Mouse (Mus musculus) adrenal gland, adult 8-10 months (tissue): ENCODE measurements around the gene Olfr642. TPM values are rescaled to one million over a fixed set of nuclear protein-coding genes. Genes with fewer than 3 reads are reported as not detected.

Experiments used
- DNase-seq: peaks from one replicate; pipeline ENCODE4 v3.0.0; 2022
- total RNA-seq, 4 experiments: library from RNA; stranded (reverse); gene quantifications; 2 replicates each; pipeline ENCODE4 v1.2.4; 2022

Gene Olfr642
- not detected for total RNA-seq

DNA sequence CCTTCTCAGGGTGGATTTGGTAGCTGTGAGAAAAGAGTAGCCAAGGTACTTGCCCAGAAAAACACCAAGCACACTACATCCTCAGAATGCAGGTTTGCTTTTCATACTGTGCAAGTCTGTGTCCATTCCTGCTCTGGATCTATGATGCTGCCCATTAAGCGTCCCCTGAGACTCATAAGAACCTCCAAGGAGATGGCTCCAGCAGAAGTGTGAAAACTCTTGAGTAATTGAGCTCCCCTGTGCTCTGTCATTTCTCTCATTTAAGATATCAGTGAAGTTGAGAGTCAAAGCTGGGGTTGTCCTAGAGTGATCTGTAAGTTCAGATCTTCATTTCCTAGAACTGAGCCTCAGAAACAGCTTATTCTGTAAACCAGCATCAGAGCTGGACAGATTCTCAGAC lies at the start of gene Olfr642:
Gene Olfr642, minus strand, starts transcription at position 101 of the 400 bp plus-strand sequence.
- DNase-seq = no peak

GRCm38 (mm10) chr7:104085365-104085764 lies 32.9 kb upstream of the Olfr642 start, which contains the start of gene Olfr645:
Gene Olfr645 (minus strand): TSS chr7:104085465.
- no peak for DNase-seq

GRCm38 (mm10) chr7:104071769-104072168 lies 19.3 kb upstream of the Olfr642 start, which contains the start of gene Olfr644:
Gene Olfr644 (minus strand): TSS chr7:104071869.
- no peak for DNase-seq

DNA sequence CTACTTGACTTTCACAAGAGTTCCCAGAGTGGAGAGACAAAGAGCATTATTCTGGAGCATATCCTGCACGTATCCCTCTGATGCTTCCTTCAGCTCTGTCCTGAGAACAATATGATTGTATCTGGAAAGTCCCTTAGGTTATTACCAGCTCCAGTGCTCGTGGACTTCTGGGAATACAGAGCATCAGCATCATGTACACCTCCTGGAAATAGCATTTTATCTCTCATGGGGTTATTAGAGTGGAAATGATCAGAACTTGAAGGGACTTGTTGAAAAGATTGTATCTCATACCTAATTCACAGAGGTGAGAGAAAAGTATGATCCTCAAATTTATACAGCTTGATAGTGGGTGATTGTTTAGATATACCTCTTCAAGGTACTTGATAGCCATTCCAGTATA lies 8.9 kb upstream of the Olfr642 start, which contains the start of gene 4930516K23Rik:
Gene 4930516K23Rik, minus strand, starts transcription at position 101 of the 400 bp plus-strand sequence.
- no peak for DNase-seq

DNA sequence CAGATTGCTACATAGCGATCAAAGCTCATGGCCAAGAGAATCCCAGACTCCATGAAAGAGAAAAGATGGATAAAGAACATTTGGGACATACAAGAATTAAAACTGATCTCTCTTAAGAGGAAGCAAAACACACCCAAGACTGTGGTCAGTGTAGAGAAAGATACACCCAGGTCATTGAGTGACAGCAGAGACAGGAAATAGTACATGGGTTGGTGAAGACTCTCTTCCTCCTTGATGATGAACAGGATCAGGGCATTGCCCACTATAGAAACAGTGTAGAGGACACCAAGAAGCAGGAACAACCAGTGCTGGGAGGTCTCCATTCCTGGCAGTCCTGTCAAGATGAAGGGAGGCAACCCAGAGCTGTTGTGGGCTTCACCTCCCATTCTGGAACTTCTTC lies 6.7 kb upstream of the Olfr642 start:
- DNase-seq = no peak

DNA sequence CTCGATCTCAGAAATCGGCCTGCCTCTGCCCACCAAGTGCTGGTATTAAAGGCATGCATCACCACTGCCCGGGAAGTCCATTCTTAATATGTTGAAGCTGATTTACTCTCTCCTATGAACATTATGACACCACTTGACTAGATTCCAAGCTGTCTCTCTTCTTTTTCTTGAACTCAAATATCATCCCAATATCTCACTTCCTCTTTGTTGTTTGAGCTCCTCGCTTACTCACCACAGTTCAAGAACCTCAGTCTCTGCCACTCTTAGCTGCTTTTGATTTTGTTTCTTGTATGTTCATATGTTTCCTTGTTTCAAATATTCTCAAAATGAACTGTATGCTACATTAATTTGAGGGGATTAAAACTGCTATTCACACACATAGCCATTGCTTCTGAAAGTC lies 1.7 kb downstream of the Olfr642 start:
- DNase-seq = no peak

- DNase-seq = no peak
Observed at GRCm38 (mm10) chr7:104035145-104035544, 17.3 kb downstream of the Olfr642 start, which contains the start of gene Olfr641. Gene Olfr641 (plus strand): TSS chr7:104035445.

GRCm38 (mm10) chr7:104026978-104027377 lies 25.5 kb downstream of the Olfr642 start:
- DNase-seq = no peak

GRCm38 (mm10) chr7:104025473-104025872 lies 27.0 kb downstream of the Olfr642 start, which contains the start of gene Olfr640:
Gene Olfr640 (minus strand): TSS chr7:104025573.
- DNase-seq = no peak

GRCm38 (mm10) chr7:104021651-104022050 lies 30.8 kb downstream of the Olfr642 start:
- no peak for DNase-seq

GRCm38 (mm10) chr7:104018953-104019352 lies 33.5 kb downstream of the Olfr642 start:
- DNase-seq = no peak

- no peak for DNase-seq
Observed at GRCm38 (mm10) chr7:104017203-104017602, 35.3 kb downstream of the Olfr642 start, which contains the start of gene Olfr639. Gene Olfr639 (minus strand): TSS chr7:104017303.

DNA sequence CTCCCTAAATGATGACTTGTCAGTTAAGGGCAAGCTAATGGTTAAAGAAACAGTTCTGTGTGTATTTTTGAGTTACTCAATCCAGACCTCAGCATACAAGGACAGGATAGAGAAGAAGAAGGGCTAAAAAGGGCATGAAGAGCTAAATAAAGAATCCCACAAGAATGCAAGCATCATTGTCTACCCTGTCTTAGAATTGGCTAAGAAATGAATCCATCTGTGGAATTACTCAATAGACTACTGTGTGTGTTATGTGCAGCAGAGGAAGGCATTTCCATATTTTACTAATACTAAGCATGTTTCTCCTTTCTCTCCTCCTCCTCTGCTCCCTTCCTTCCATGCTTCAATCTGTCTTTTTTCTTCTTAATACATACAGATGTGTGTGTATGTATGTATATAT lies 53.3 kb downstream of the Olfr642 start:
- DNase-seq = no peak

- no peak for DNase-seq
Observed at GRCm38 (mm10) chr7:103998446-103998845, 54.0 kb downstream of the Olfr642 start, which contains the start of gene Olfr638. Gene Olfr638 (plus strand): TSS chr7:103998746.

Other genes starting within 250 kb of the Olfr642 start
- gene Hbb-bt, start 238.7 kb downstream of the Olfr642 start, total RNA-seq = 100 to 1,000 TPM in 1 of 4 experiments, 10 to 100 TPM in 3; 78.2 to 176 (median 90.4) TPM
- 1,000 to 10,000 TPM in 1 of 4 experiments, 100 to 1,000 TPM in 3; 738 to 2,114 (median 834) TPM for gene Hbb-bs, start 224.6 kb downstream of the Olfr642 start, total RNA-seq
- not detected for gene Hbb-bh2, start 212.1 kb downstream of the Olfr642 start, total RNA-seq
- gene Hbb-bh1, start 209.5 kb downstream of the Olfr642 start, total RNA-seq = not detected
- gene Hbb-y, start 199.4 kb downstream of the Olfr642 start, total RNA-seq = not detected
- not detected for gene Olfr66, start 166.4 kb downstream of the Olfr642 start, total RNA-seq
- not detected for gene Olfr64, start 158.2 kb downstream of the Olfr642 start, total RNA-seq
- not detected for gene Olfr65, start 149.2 kb downstream of the Olfr642 start, total RNA-seq
- not detected for gene Olfr631, start 123.8 kb downstream of the Olfr642 start, total RNA-seq
- gene Olfr632, start 118.3 kb downstream of the Olfr642 start, total RNA-seq = not detected
- gene Olfr633, start 108.2 kb downstream of the Olfr642 start, total RNA-seq = not detected
- under 1 TPM in 3 of 4 experiments, not detected in 1; 0.03 to 0.06 (median 0.06) TPM for gene Olfr635, start 81.5 kb downstream of the Olfr642 start, total RNA-seq
- not detected for gene Olfr638, start 53.9 kb downstream of the Olfr642 start, total RNA-seq
- gene Olfr639, start 35.4 kb downstream of the Olfr642 start, total RNA-seq = under 1 TPM in 2 of 4 experiments, not detected in 2; 0.05 to 0.09 TPM
- gene Olfr640, start 27.1 kb downstream of the Olfr642 start, total RNA-seq = not detected
- gene Olfr641, start 17.2 kb downstream of the Olfr642 start, total RNA-seq = not detected
- gene 4930516K23Rik, start 8.8 kb upstream of the Olfr642 start, total RNA-seq = not detected
- not detected for gene Olfr644, start 19.2 kb upstream of the Olfr642 start, total RNA-seq
- not detected for gene Olfr645, start 32.8 kb upstream of the Olfr642 start, total RNA-seq
- not detected for gene Olfr646, start 52.2 kb upstream of the Olfr642 start, total RNA-seq
- not detected for gene Ubqln5, start 77.2 kb upstream of the Olfr642 start, total RNA-seq
- not detected for gene Olfr643, start 84.7 kb upstream of the Olfr642 start, total RNA-seq
- not detected for gene Ubqln3, start 90.6 kb upstream of the Olfr642 start, total RNA-seq
- gene Ubqlnl, start 97.9 kb upstream of the Olfr642 start, total RNA-seq = not detected
- gene Olfm5, start 112.2 kb upstream of the Olfr642 start, total RNA-seq = not detected
- under 1 TPM in 1 of 4 experiments, not detected in 3; 0.15 TPM for gene Olfr648, start 130.7 kb upstream of the Olfr642 start, total RNA-seq
- not detected for gene Olfr649, start 143.3 kb upstream of the Olfr642 start, total RNA-seq
- gene Trim6, start 166.1 kb upstream of the Olfr642 start, total RNA-seq = 1 to 10 TPM in 2 of 4 experiments, under 1 TPM in 2; 0.41 to 1.8 (median 1.0) TPM
- 10 to 100 TPM in 3 of 4 experiments, 1 to 10 TPM in 1; 8.2 to 11.6 (median 11.0) TPM for gene Trim34a, start 191.8 kb upstream of the Olfr642 start, total RNA-seq
- 1 to 10 TPM; 4.7 to 6.5 (median 6.1) TPM for gene Trim5, start 235.4 kb upstream of the Olfr642 start, total RNA-seq